Mouse (Mus musculus): ENCODE measurements around the gene Clint1.

The Clint1 gene

GRCm38 (mm10) chr11:45932771-45933170 is 80.9 kb downstream of the Clint1 start:
- 92% methylated on average over 10 of the region's 10 CpGs for WGBS

- WGBS, result 62% methylated on average over 8 of the region's 8 CpGs
Measured at GRCm38 (mm10) chr11:45937478-45937877, 85.6 kb downstream of the Clint1 start.

GRCm38 (mm10) chr11:45938917-45939316 is 87.1 kb downstream of the Clint1 start:
- 62% methylated on average over 8 of the region's 8 CpGs for WGBS

GRCm38 (mm10) chr11:45942281-45942680 is 90.4 kb downstream of the Clint1 start:
- WGBS, result 91% methylated on average over 7 of the region's 7 CpGs

GRCm38 (mm10) chr11:45943108-45943705 is 91.4 kb downstream of the Clint1 start:
- WGBS, result 21% methylated on average over 7 of the region's 7 CpGs

GRCm38 (mm10) chr11:45943891-45944642 is 92.2 kb downstream of the Clint1 start:
- WGBS, result under 1% methylated on average over 49 of the region's 49 CpGs

- WGBS, result under 1% methylated on average over 55 of the region's 55 CpGs
Measured at GRCm38 (mm10) chr11:45944643-45945156, 92.8 kb downstream of the Clint1 start, which contains the start of gene Lsm11. Gene Lsm11 (minus strand): TSS chr11:45944935.

- WGBS, result 49% methylated on average over 4 of the region's 4 CpGs
Measured at GRCm38 (mm10) chr11:45946796-45947195, 94.9 kb downstream of the Clint1 start.

GRCm38 (mm10) chr11:45947491-45947890 is 95.6 kb downstream of the Clint1 start:
- 45% methylated on average over 2 of the region's 2 CpGs for WGBS

GRCm38 (mm10) chr11:45955127-45955627 is 103.3 kb downstream of the Clint1 start, which contains the start of gene Thg1l:
Gene Thg1l (minus strand): TSS chr11:45955494.
- WGBS, result under 1% methylated on average over 32 of the region's 32 CpGs

- WGBS, result 77% methylated on average over 3 of the region's 3 CpGs
Measured at GRCm38 (mm10) chr11:45959598-45959997, 107.7 kb downstream of the Clint1 start.

GRCm38 (mm10) chr11:45960003-45960402 is 108.2 kb downstream of the Clint1 start:
- WGBS, result 88% methylated on average over 5 of the region's 5 CpGs

Data from cerebral cortex, adult 2 months (tissue).